Mouse (Mus musculus): Measurements from ENCODE around the gene Tsen54.

DNA sequence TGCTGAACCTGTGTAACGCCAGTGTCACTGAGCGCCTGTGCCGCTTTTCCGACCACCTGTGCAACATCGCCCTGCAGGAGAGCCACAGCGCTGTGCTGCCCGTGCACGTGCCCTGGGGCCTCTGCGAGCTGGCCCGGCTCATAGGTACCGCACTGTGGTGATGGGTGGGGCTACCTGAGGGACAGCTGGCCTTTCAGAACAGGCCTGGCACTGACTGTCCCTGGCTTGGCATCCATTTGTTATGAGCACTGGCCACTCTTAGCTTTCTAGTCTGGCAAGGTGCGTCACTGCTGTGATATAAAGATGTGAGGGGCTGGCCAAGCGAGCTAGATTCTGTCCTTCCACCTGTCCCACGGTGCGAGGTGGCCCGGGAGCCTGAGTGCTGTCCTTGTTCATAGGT is 22.6 kb upstream of the Tsen54 start:
- no peak for TF ChIP-seq GATA1 (IDR thresholded peaks at IDR 0.05; ENCODE audit: borderline replicate concordance, low read length)
- TF ChIP-seq FLI1 (IDR thresholded peaks at IDR 0.05; ENCODE audit: low read length): no peak

All from megakaryocyte, embryonic 14.5 days (primary cell).